Mouse (Mus musculus) midbrain, embryonic 11.5 days (tissue): ENCODE results near the gene Lig3. TPM values are rescaled to one million over a fixed set of nuclear protein-coding genes. Genes with fewer than 3 reads are reported as not detected.

Experiments used
- ATAC-seq: fragments of 200-750 bp; cut with Nextera tagmentation; 2 replicates; pipeline ENCODE4 v1.8.0; 2017; ENCODE audit warnings: moderate TSS enrichment, moderate library complexity; ENCODE audit not compliant: low FRiP score
- DNase-seq: peaks from one replicate; pipeline ENCODE4 v3.0.0; 2015; ENCODE audit warnings: low spot score; ENCODE audit errors: missing footprints
- H3K27ac ChIP-seq: fragments of 300-500 bp; sonication (generic); 2 replicates; pipeline ENCODE4 v1.5.1; 2014; ENCODE audit warnings: low read depth, low read length
- H3K27me3 ChIP-seq: fragments of 300-500 bp; sonication (generic); 2 replicates; pipeline ENCODE4 v1.6.1; 2014; ENCODE audit warnings: mild to moderate bottlenecking, low read length, moderate library complexity, mixed read lengths; ENCODE audit not compliant: control insufficient read depth, insufficient read depth
- H3K36me3 ChIP-seq: fragments of 300-500 bp; sonication (generic); 2 replicates; pipeline ENCODE4 v1.6.1; 2014; ENCODE audit warnings: mild to moderate bottlenecking, low read length, moderate library complexity, mixed read lengths; ENCODE audit not compliant: control insufficient read depth, insufficient read depth
- H3K4me1 ChIP-seq: fragments of 300-500 bp; sonication (generic); 2 replicates; pipeline ENCODE4 v1.6.1; 2014; ENCODE audit warnings: low read length; ENCODE audit not compliant: control insufficient read depth, insufficient read depth
- H3K4me2 ChIP-seq: fragments of 300-500 bp; sonication (generic); 2 replicates; pipeline ENCODE4 v1.6.1; 2014; ENCODE audit warnings: mild to moderate bottlenecking, moderate library complexity
- H3K4me3 ChIP-seq: fragments of 300-500 bp; sonication (generic); 2 replicates; pipeline ENCODE4 v1.5.1; 2014; ENCODE audit warnings: low read depth, low read length
- H3K9ac ChIP-seq: fragments of 300-500 bp; sonication (generic); 2 replicates; pipeline ENCODE4 v1.6.1; 2014; ENCODE audit warnings: low read length
- H3K9me3 ChIP-seq: fragments of 300-500 bp; sonication (generic); 2 replicates; pipeline ENCODE4 v1.6.1; 2016; ENCODE audit warnings: low read length; ENCODE audit not compliant: control insufficient read depth
- WGBS: fragments of 180-500 bp; shearing (Covaris S2); extraction: QIAGEN DNeasy Blood & Tissue Kit; methylation state at CpG from one replicate; pipeline ENCODE4 v1.1.7; 2014; 5-methylcytosine and 5-hydroxymethylcytosine counted together
- polyA plus RNA-seq: library from polyadenylated mRNA; unstranded; fragments of >200 nt; fragmentation: Nextera tagmentation; extraction: Ambion mirVana; gene quantifications from 2 replicates; pipeline ENCODE4 v1.2.1, GENCODE M21; 2014

Gene Lig3
- polyA plus RNA-seq, 1 experiment from 2014 or later = 48.2 TPM

- no peak overlapping the region for H3K9ac ChIP-seq
- no peak overlapping the region for H3K27ac ChIP-seq
- H3K36me3 ChIP-seq = no peaks in the 10 kb centered on the region
- WGBS = 85% methylated on average over 10 of the region's 10 CpGs
- H3K27me3 ChIP-seq = no peaks in the 10 kb centered on the region
- H3K4me3 ChIP-seq = no peak overlapping the region
- DNase-seq = peak; percentile 81
- ATAC-seq = no peak
- H3K4me1 ChIP-seq = 0 out of 2 replicates have a peak, but pooled peaks cover 2% of the 10 kb centered on the region
- H3K4me2 ChIP-seq = no peak overlapping the region
- no peaks in the 10 kb centered on the region for H3K9me3 ChIP-seq
Measured at GRCm38 (mm10) chr11:82852540-82852939, 71.6 kb downstream of the Lig3 start.

DNA sequence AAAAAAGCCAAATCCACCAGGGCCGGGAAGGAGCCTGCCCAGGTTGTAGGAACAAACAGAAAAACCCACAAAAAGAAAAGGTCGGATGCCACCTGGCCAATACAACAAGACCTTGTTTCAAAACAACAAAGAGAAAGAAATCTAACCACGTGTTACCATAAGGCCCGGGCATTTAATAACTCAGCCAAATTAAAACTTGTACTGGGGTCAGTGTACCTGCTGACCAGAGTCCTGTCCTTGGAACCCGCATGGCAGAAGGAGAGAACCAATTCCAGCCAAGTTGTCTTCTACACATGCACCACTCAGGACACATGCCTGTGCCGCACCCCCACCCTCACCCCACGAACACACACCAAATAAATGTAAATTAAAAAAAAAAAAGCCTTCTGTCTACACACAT lies 72.0 kb downstream of the Lig3 start:
- Histone ChIP-seq H3K27ac (no peak overlapping the region), H3K9ac (no peak overlapping the region), H3K4me3 (no peak overlapping the region), H3K4me1 (no peaks in the 10 kb centered on the region), H3K27me3 (no peaks in the 10 kb centered on the region), H3K36me3 (no peaks in the 10 kb centered on the region), H3K4me2 (no peak overlapping the region), H3K9me3 (no peaks in the 10 kb centered on the region)
- ATAC-seq (no peak), DNase-seq (no peak)
- WGBS = 92% methylated on average over 7 of the region's 7 CpGs

Other genes starting within 250 kb of the Lig3 start
- 0.16 and 0.52 TPM in 2 replicates for gene Cct6b, start 16.8 kb upstream of the Lig3 start, polyA plus RNA-seq
- gene Zfp830, start 16.8 kb upstream of the Lig3 start, polyA plus RNA-seq = 35.1 and 38.5 TPM in 2 replicates
- 8.9 and 9.2 TPM in 2 replicates for gene Rffl, start 90.1 kb downstream of the Lig3 start, polyA plus RNA-seq
- gene Rad51d, start 109.5 kb downstream of the Lig3 start, polyA plus RNA-seq = 13.7 and 17.4 TPM in 2 replicates
- 0.19 and 0.30 TPM in 2 replicates for gene Fndc8, start 111.0 kb downstream of the Lig3 start, polyA plus RNA-seq
- 22.9 and 23.7 TPM in 2 replicates for gene Nle1, start 127.3 kb downstream of the Lig3 start, polyA plus RNA-seq
- gene Unc45b, start 129.4 kb downstream of the Lig3 start, polyA plus RNA-seq = 0.10 and 0.21 TPM in 2 replicates
- gene Slfn5, start 170.2 kb downstream of the Lig3 start, polyA plus RNA-seq = 0.14 and 0.47 TPM in 2 replicates
- gene Slfn9, start 210.7 kb downstream of the Lig3 start, polyA plus RNA-seq = 7.1 and 7.6 TPM in 2 replicates
- gene Slfn8, start 239.7 kb downstream of the Lig3 start, polyA plus RNA-seq = 0.11 and 0.28 TPM in 2 replicates